Mouse (Mus musculus) E14TG2a.4 (cell line): ENCODE measurements at regions not wholly inside any gene's neighbourhood (a gene's known extent, or its start where the extent isn't known, plus 50 kb on each side); places are given as distances from the start of the nearest gene placed in this dataset.

Experiments
- H3K27me3 ChIP-seq: 2 replicates; pipeline ENCODE4 v1.6.1; 2014; ENCODE audit warnings: low read length, control low read depth; ENCODE audit not compliant: insufficient read depth
- H3K36me3 ChIP-seq: 2 replicates; pipeline ENCODE4 v1.6.1; 2014; ENCODE audit warnings: low read length, control low read depth; ENCODE audit not compliant: insufficient read depth
- H3K4me1 ChIP-seq: replicated peaks from 2 replicates; pipeline ENCODE4 v1.6.1; 2014; ENCODE audit warnings: low read depth, low read length, control low read depth
- H3K4me3 ChIP-seq: replicated peaks from 2 replicates; pipeline ENCODE4 v1.5.1; 2014; ENCODE audit warnings: mild to moderate bottlenecking, low read length
- H3K9me3 ChIP-seq: 2 replicates; pipeline ENCODE4 v1.6.1; 2014; ENCODE audit warnings: low read length, control low read depth
- CTCF ChIP-seq: conservative IDR thresholded peaks from 2 replicates; pipeline ENCODE4 v1.5.1; 2014; ENCODE audit warnings: low read length
- NANOG ChIP-seq: IDR thresholded peaks from 2 replicates; pipeline ENCODE4 v1.6.1; 2014; ENCODE audit warnings: borderline replicate concordance, low read length, mixed read lengths
- POU5F1 ChIP-seq: IDR thresholded peaks from 2 replicates; pipeline ENCODE4 v1.6.1; 2014; ENCODE audit warnings: low read length, borderline replicate concordance

DNA sequence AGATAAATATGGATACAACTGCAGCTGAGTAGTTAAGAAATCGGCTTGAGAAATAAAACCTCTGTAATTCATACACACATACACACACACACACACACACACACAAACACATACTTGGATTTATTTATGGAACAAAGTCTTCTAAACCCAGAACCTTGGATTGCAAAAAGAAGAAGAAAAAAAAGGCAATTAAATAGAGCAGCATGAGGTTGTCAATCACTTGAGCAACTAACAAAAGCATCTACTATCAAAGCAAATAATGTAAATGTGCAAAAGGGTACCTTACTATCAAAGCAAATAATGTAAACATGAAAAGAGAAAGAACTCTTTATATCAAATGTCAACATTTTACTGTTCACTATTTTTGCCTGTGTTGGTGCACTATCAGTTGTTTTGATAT is 826.1 kb upstream of the Nr2f1 start:
- H3K9me3 ChIP-seq = peaks cover 6% of the 10 kb centered on the region
- no peaks in the 10 kb centered on the region for H3K27me3 ChIP-seq
- TF ChIP-seq POU5F1 = no peak
- TF ChIP-seq CTCF = no peak
- TF ChIP-seq NANOG = no peak
- H3K4me1 ChIP-seq = peaks cover 9% of the 10 kb centered on the region
- H3K4me3 ChIP-seq = no peak overlapping the region
- H3K36me3 ChIP-seq = no peaks in the 10 kb centered on the region

- no peaks in the 10 kb centered on the region for H3K36me3 ChIP-seq
- H3K4me1 ChIP-seq = no peaks in the 10 kb centered on the region
- H3K4me3 ChIP-seq = no peak overlapping the region
- TF ChIP-seq CTCF = no peak
- TF ChIP-seq NANOG = no peak
- no peak for TF ChIP-seq POU5F1
- peaks cover 6% of the 10 kb centered on the region for H3K9me3 ChIP-seq
- no peaks in the 10 kb centered on the region for H3K27me3 ChIP-seq
Measured at GRCm38 (mm10) chr13:79018051-79018450, 818.5 kb upstream of the Nr2f1 start.

GRCm38 (mm10) chr13:79003313-79003712 is 803.8 kb upstream of the Nr2f1 start:
- Histone ChIP-seq H3K4me1 (no peaks in the 10 kb centered on the region), H3K27me3 (no peaks in the 10 kb centered on the region), H3K36me3 (no peaks in the 10 kb centered on the region), H3K4me3 (no peak overlapping the region), H3K9me3 (no peaks in the 10 kb centered on the region)
- TF ChIP-seq POU5F1 (no peak), NANOG (no peak), CTCF (no peak)

GRCm38 (mm10) chr13:78998855-78999254 is 799.3 kb upstream of the Nr2f1 start:
- H3K27me3 ChIP-seq = no peaks in the 10 kb centered on the region
- H3K4me3 ChIP-seq = no peak overlapping the region
- H3K4me1 ChIP-seq = no peaks in the 10 kb centered on the region
- TF ChIP-seq NANOG = no peak
- no peak for TF ChIP-seq CTCF
- no peak for TF ChIP-seq POU5F1
- no peaks in the 10 kb centered on the region for H3K9me3 ChIP-seq
- H3K36me3 ChIP-seq = no peaks in the 10 kb centered on the region

DNA sequence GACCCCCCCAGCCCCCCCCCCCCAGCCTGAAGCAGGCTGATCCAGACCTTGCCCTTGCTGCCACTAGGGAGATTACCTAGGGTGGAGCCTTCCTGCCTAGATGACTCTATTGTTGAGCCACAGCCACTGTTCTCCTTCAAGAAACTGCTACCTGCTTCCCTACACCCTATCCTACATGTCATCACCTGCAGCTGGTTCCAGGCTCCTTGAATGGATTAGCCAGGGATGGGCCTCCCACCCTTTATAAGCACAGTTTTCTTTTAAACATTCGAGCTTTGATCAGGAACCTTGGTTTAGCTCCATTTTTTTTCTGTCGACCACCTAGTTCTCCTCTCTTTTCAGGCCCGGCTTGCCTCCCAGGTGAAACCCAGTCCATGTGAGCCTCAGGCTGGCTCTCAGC is 792.8 kb upstream of the Nr2f1 start:
- H3K27me3 ChIP-seq = no peaks in the 10 kb centered on the region

DNA sequence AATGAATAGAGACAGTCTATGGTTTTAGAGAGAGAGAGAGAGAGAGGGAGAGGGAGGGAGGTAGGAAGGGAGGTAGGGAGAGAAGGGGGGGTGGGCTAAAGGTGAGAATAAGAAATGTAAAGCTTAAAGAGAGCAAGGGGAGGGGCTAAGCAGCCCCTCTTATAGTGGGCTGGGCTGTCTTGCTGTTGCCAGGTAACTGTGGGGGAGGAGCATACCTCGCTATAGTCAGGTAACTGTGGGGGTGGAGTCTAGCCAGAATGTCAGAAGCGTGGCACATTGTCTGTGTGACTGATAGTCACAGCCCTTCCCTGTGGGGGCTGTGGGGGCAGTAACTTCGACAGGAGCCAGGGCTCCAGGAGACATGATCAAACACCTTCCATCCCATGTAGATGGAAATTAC is 786.4 kb upstream of the Nr2f1 start:
- H3K4me3 ChIP-seq = no peak overlapping the region
- TF ChIP-seq CTCF (no peak), POU5F1 (no peak), NANOG (no peak)
- H3K36me3 ChIP-seq = no peaks in the 10 kb centered on the region
- H3K4me1 ChIP-seq = peaks cover 4% of the 10 kb centered on the region; the same call in 1 of the 2 replicates
- no peaks in the 10 kb centered on the region; the same call in 1 of the 2 replicates for H3K27me3 ChIP-seq
- no peaks in the 10 kb centered on the region for H3K9me3 ChIP-seq

More for the DNA sequence above, 792.8 kb upstream of the Nr2f1 start:
- Histone ChIP-seq H3K36me3 (no peaks in the 10 kb centered on the region), H3K4me1 (peaks cover 9% of the 10 kb centered on the region), H3K4me3 (no peak overlapping the region), H3K9me3 (no peaks in the 10 kb centered on the region)
- TF ChIP-seq NANOG (no peak), CTCF (no peak), POU5F1 (no peak)

- TF ChIP-seq NANOG (no peak), POU5F1 (no peak), CTCF (no peak)
- H3K9me3 ChIP-seq = no peaks in the 10 kb centered on the region
- no peaks in the 10 kb centered on the region; the same call in 1 of the 2 replicates for H3K27me3 ChIP-seq
- H3K4me3 ChIP-seq = no peak overlapping the region
- no peaks in the 10 kb centered on the region for H3K4me1 ChIP-seq
- H3K36me3 ChIP-seq = no peaks in the 10 kb centered on the region
Measured at GRCm38 (mm10) chr13:78977224-78977780, 777.7 kb upstream of the Nr2f1 start.

DNA sequence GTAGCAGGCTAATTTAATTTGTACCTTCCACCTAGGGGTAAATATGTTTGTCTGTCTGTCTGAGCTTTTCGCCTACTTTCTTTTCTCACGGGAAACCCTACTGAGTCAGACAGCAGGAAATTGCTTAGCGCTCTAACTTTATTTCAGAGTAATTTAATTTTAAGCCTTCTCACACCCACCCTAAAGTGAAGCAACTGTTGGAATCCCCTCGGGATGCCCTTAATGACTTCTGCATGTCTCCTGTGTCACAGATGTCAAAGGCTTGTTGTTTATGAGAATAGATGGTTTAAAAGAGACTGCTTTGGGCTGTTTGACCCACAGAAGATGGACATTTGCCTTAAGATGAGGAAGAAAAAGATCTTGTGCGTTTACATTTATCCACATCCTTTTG is 738.8 kb upstream of the Nr2f1 start:
- H3K27me3 ChIP-seq = no peaks in the 10 kb centered on the region
- H3K4me3 ChIP-seq = no peak overlapping the region
- no peaks in the 10 kb centered on the region for H3K36me3 ChIP-seq
- TF ChIP-seq POU5F1 (no peak), CTCF (no peak), NANOG (no peak)
- no peaks in the 10 kb centered on the region for H3K9me3 ChIP-seq
- no peaks in the 10 kb centered on the region for H3K4me1 ChIP-seq

- no peaks in the 10 kb centered on the region for H3K4me1 ChIP-seq
- TF ChIP-seq POU5F1 (peak; percentile 40; the same call in 1 of the 2 replicates), CTCF (no peak)
- H3K4me3 ChIP-seq = no peak overlapping the region
- H3K27me3 ChIP-seq = no peaks in the 10 kb centered on the region
- H3K36me3 ChIP-seq = no peaks in the 10 kb centered on the region
- no peaks in the 10 kb centered on the region for H3K9me3 ChIP-seq
Measured at GRCm38 (mm10) chr13:78937389-78938350, 738.1 kb upstream of the Nr2f1 start.
